Mouse (Mus musculus) heart, adult 2 months (tissue): Measurements from ENCODE around the gene Trp73. TPM values are rescaled to one million over a fixed set of nuclear protein-coding genes. Genes with fewer than 3 reads are reported as not detected.

ENCODE experiments used
- DNase-seq, 2 experiments: peaks; one replicate each; pipeline ENCODE4 v3.0.0; 2021
- H3K27ac ChIP-seq: fragments of 200-600 bp; 2 replicates; pipeline ENCODE4 v1.8.1; 2022
- H3K27me3 ChIP-seq: fragments of 200-500 bp; 2 replicates; pipeline ENCODE4 v1.6.1; 2012; ENCODE audit warnings: mild to moderate bottlenecking, low read length, inconsistent platforms, mixed read lengths; ENCODE audit not compliant: control insufficient read depth, insufficient read depth
- H3K36me3 ChIP-seq: fragments of 200-500 bp; 2 replicates; pipeline ENCODE4 v1.6.1; 2012; ENCODE audit warnings: low read length, inconsistent platforms; ENCODE audit not compliant: control insufficient read depth, insufficient read depth
- H3K4me1 ChIP-seq: fragments of 200-500 bp; 2 replicates; pipeline ENCODE4 v1.6.1; 2011; ENCODE audit warnings: low read length; ENCODE audit not compliant: control insufficient read depth, insufficient read depth
- H3K4me3 ChIP-seq: fragments of 200-600 bp; 2 replicates; pipeline ENCODE4 v1.8.1; 2022
- H3K79me2 ChIP-seq: fragments of 200-500 bp; replicated peaks from 2 replicates; pipeline ENCODE4 v1.6.1; 2012; ENCODE audit warnings: mild to moderate bottlenecking, inconsistent platforms, low read length, moderate library complexity, mixed read lengths; ENCODE audit not compliant: control insufficient read depth, insufficient read depth
- H3K9ac ChIP-seq: fragments of 200-500 bp; 2 replicates; pipeline ENCODE4 v1.6.1; 2012; ENCODE audit warnings: low read depth, mild to moderate bottlenecking, control low read depth, inconsistent platforms, low read length, mixed read lengths
- CTCF ChIP-seq: fragments of 200-600 bp; IDR thresholded peaks from 2 replicates; pipeline ENCODE4 v1.8.1; 2022; ENCODE audit warnings: antibody characterized with exemption, mild to moderate bottlenecking, moderate library complexity
- EP300 ChIP-seq: fragments of 200-500 bp; IDR thresholded peaks from 2 replicates; pipeline ENCODE4 v1.6.1; 2011; ENCODE audit warnings: low read depth, low read length, control low read depth; ENCODE audit not compliant: insufficient read depth
- POLR2A ChIP-seq: fragments of 200-500 bp; IDR thresholded peaks from 2 replicates; pipeline ENCODE4 v1.6.1; 2011; ENCODE audit warnings: mild to moderate bottlenecking, low read depth, low read length, control low read depth; ENCODE audit not compliant: insufficient read depth
- WGBS: fragments of 180-500 bp; shearing (Covaris S2); methylation state at CpG from one replicate; pipeline ENCODE4 v1.1.7; 2018; 5-methylcytosine and 5-hydroxymethylcytosine counted together
- intact Hi-C: fragments of 180-260 bp; cut with DNase I; formaldehyde crosslinking; loops from one replicate; pipeline ENCODE4 v1.15.1; 2025
- polyA plus RNA-seq: library from polyadenylated mRNA; depleted of rRNA; stranded (reverse); fragments of >200 nt; gene quantifications from 2 replicates; pipeline ENCODE4 v1.2.3, GENCODE M21; 2012
- total RNA-seq, 2 experiments: library from RNA; stranded (reverse); gene quantifications; 2 replicates each; pipeline ENCODE4 v1.2.3; 2021

Gene Trp73
- total and polyA plus RNA-seq, 3 experiments: 0.39 TPM; not detected in 2

- H3K36me3 ChIP-seq: no peaks in the 10 kb centered on the region
- H3K9ac ChIP-seq: peak overlapping the region; percentile 1; the same call in 1 of the 2 replicates
- intact Hi-C loops: no loop called here
- H3K79me2 ChIP-seq: no peaks in the 10 kb centered on the region
- H3K4me3 ChIP-seq: peak overlapping the region; percentile 45
- H3K4me1 ChIP-seq: no peaks in the 10 kb centered on the region
- WGBS: 51% methylated on average over 17 of the region's 17 CpGs
- H3K27me3 ChIP-seq: no peaks in the 10 kb centered on the region
- DNase-seq: no peak
- peak overlapping the region; percentile 24; the same call in 1 of the 2 replicates for H3K27ac ChIP-seq
- TF ChIP-seq EP300: no peak
These were observed 115.1 kb downstream of the Trp73 start for GRCm38 (mm10) chr4:154024729-154025521.

DNA sequence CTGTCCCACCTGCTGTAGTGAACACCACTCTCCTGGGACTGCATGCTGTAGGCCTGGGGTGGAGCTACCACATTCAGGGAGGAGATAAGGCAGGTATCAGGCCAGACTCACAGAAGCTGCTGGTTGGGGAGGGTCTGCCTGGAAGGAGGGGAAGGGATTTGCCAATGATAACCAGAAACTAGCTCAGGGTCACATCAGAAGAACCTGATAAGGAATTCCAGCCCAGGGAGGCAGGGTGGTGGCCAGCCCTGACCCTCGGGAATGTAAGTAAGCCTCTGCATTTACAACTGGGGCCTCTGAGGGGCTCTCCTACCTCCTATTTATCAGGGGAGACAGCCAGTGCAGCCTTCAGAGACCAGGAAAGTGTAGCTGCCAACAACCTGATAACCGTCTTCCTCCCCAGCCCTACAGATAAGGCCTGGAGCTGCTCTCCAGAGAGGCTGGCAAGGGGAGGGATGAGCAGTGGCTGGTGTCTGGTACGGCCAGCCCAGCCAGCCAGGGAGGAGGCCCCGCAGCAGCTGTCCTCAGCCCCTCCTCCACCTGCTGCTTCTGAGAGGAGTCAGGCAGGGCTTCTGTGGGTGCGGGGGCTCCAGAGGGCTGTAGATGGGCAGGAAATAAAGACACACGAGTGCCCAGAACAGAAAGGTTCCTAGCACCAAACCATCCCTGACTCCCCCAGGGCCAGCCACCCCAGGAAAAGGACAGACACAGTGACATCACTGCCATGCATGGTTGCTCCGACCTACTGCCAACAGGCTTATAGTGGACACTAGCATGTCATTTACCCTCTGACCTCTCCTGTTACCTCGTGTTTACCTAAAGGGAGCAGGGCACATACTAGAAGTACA is 116.0 kb downstream of the Trp73 start:
- Histone ChIP-seq H3K4me3 (no peak overlapping the region), H3K9ac (no peak overlapping the region), H3K27me3 (no peaks in the 10 kb centered on the region), H3K27ac (no peak overlapping the region), H3K79me2 (no peaks in the 10 kb centered on the region), H3K4me1 (no peaks in the 10 kb centered on the region), H3K36me3 (no peaks in the 10 kb centered on the region)
- intact Hi-C loops: no loop called here
- 20% methylated on average over 8 of the region's 8 CpGs for WGBS
- peak in 1 of 2 experiments; percentile 38 for DNase-seq
- TF ChIP-seq POLR2A: no peak
- TF ChIP-seq CTCF: no peak
- no peak for TF ChIP-seq EP300

- intact Hi-C loops: no loop called here
- 35% methylated on average over 4 of the region's 4 CpGs for WGBS
- no peaks in the 10 kb centered on the region for H3K27me3 ChIP-seq
- H3K27ac ChIP-seq: no peak overlapping the region
- no peak overlapping the region for H3K9ac ChIP-seq
- TF ChIP-seq POLR2A: no peak
- TF ChIP-seq EP300: no peak
- TF ChIP-seq CTCF: no peak
- no peaks in the 10 kb centered on the region for H3K36me3 ChIP-seq
- no peaks in the 10 kb centered on the region for H3K79me2 ChIP-seq
- no peak for DNase-seq
- no peak overlapping the region for H3K4me3 ChIP-seq
- H3K4me1 ChIP-seq: no peaks in the 10 kb centered on the region
These were observed 117.2 kb downstream of the Trp73 start for GRCm38 (mm10) chr4:154022844-154023243.

DNA sequence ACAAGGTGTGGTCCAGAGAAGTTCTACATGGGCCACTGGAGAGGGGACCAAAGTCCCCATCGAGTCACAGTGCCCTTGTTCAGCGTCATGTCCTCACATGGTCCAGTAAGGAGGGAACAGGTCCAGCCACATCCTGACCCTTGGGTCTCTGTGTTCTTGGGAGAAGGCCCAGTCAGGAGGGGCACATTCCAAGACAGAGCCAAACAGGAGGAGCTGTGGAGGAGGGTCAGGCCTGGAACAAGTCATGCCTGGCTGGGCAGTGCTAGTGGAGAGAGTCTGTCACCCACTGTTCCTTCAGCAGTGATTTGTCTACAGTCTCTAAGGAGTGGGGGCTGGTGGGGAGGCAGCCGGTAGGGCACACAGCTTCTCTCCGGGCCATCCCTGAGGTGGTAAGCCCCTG is 117.6 kb downstream of the Trp73 start:
- 55% methylated on average over 4 of the region's 4 CpGs for WGBS
- Histone ChIP-seq H3K36me3 (no peaks in the 10 kb centered on the region), H3K4me3 (no peak overlapping the region), H3K27me3 (no peaks in the 10 kb centered on the region), H3K4me1 (no peaks in the 10 kb centered on the region), H3K9ac (no peak overlapping the region), H3K79me2 (no peaks in the 10 kb centered on the region), H3K27ac (no peak overlapping the region)
- peak in 1 of 2 experiments; percentile 54 for DNase-seq
- TF ChIP-seq POLR2A: no peak; the same call in 1 of the 2 replicates
- TF ChIP-seq EP300: no peak
- TF ChIP-seq CTCF: no peak
- intact Hi-C loops: no loop called here

GRCm38 (mm10) chr4:154021432-154021831 is 118.6 kb downstream of the Trp73 start:
- H3K36me3 ChIP-seq: no peaks in the 10 kb centered on the region
- intact Hi-C loops: no loop called here
- H3K9ac ChIP-seq: no peak overlapping the region
- TF ChIP-seq POLR2A: no peak
- no peak for TF ChIP-seq EP300
- no peaks in the 10 kb centered on the region for H3K79me2 ChIP-seq
- H3K27me3 ChIP-seq: no peaks in the 10 kb centered on the region
- H3K4me1 ChIP-seq: no peaks in the 10 kb centered on the region
- DNase-seq: no peak
- H3K27ac ChIP-seq: no peak overlapping the region
- 85% methylated on average over 9 of the region's 9 CpGs for WGBS
- H3K4me3 ChIP-seq: no peak overlapping the region

DNA sequence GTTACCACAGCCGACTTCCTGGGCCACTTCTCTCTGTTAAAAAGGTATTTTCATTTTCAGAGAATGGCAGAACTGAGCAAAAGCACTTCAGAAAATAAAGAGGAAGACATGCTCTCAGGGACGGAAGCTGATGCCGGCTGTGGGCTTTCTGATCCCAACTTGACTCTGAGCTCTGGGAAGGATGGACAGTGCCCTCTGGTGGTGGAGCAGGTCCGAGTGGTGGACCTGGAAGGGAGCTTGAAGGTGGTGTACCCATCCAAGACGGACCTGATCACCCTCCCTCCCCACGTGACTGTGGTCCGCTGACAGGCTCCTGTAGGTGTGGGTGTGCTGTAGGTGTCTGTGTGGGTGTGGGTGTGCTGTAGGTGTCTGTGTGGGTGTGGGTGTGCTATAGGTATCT is 120.4 kb downstream of the Trp73 start:
- Histone ChIP-seq H3K36me3 (no peaks in the 10 kb centered on the region), H3K79me2 (no peaks in the 10 kb centered on the region; the same call in 1 of the 2 replicates), H3K9ac (no peak overlapping the region), H3K4me1 (no peaks in the 10 kb centered on the region), H3K27me3 (no peaks in the 10 kb centered on the region), H3K4me3 (no peak overlapping the region), H3K27ac (no peak overlapping the region)
- intact Hi-C loops: no loop called here
- peak; percentile 31 to 44 for DNase-seq
- WGBS: 65% methylated on average over 7 of the region's 7 CpGs
- TF ChIP-seq CTCF (peak; percentile 70), POLR2A (no peak)
